Mouse (Mus musculus) intestine, embryonic 16.5 days (tissue): ENCODE measurements around the gene Olfr414. TPM values are rescaled to one million over a fixed set of nuclear protein-coding genes. Genes with fewer than 3 reads are reported as not detected.

Experiments
- ATAC-seq: fragments of 200-750 bp; cut with Nextera tagmentation; 2 replicates; pipeline ENCODE4 v1.8.0; 2017; ENCODE audit warnings: moderate TSS enrichment, moderate library complexity
- H3K27ac ChIP-seq: fragments of 300-500 bp; sonication (generic); 2 replicates; pipeline ENCODE4 v1.5.1; 2014; ENCODE audit warnings: mild to moderate bottlenecking, low read length
- H3K27me3 ChIP-seq: fragments of 300-500 bp; sonication (generic); replicated peaks from 2 replicates; pipeline ENCODE4 v1.6.1; 2014; ENCODE audit warnings: low read length, control low read depth, mixed read lengths; ENCODE audit not compliant: control insufficient read depth, insufficient read depth
- H3K36me3 ChIP-seq: fragments of 300-500 bp; sonication (generic); 2 replicates; pipeline ENCODE4 v1.6.1; 2014; ENCODE audit warnings: low read length, control low read depth; ENCODE audit not compliant: control insufficient read depth, insufficient read depth
- H3K4me1 ChIP-seq: fragments of 300-500 bp; sonication (generic); 2 replicates; pipeline ENCODE4 v1.6.1; 2014; ENCODE audit warnings: low read length, control low read depth, mixed read lengths; ENCODE audit not compliant: control insufficient read depth, insufficient read depth
- H3K4me2 ChIP-seq: fragments of 300-500 bp; sonication (generic); 2 replicates; pipeline ENCODE4 v1.6.1; 2014; ENCODE audit warnings: low read depth, low read length, control low read depth
- H3K4me3 ChIP-seq: fragments of 300-500 bp; sonication (generic); 2 replicates; pipeline ENCODE4 v1.5.1; 2014; ENCODE audit warnings: mild to moderate bottlenecking, low read length
- H3K9ac ChIP-seq: fragments of 300-500 bp; sonication (generic); 2 replicates; pipeline ENCODE4 v1.6.1; 2014; ENCODE audit warnings: low read depth, low read length
- H3K9me3 ChIP-seq: fragments of 300-500 bp; sonication (generic); 2 replicates; pipeline ENCODE4 v1.6.1; 2016; ENCODE audit warnings: low read length, control low read depth; ENCODE audit not compliant: control insufficient read depth
- WGBS: fragments of 180-500 bp; shearing (Covaris S2); extraction: QIAGEN DNeasy Blood & Tissue Kit; methylation state at CpG from one replicate; pipeline ENCODE4 v1.1.7; 2014; 5-methylcytosine and 5-hydroxymethylcytosine counted together
- polyA plus RNA-seq: library from polyadenylated mRNA; unstranded; fragments of >200 nt; fragmentation: Nextera tagmentation; extraction: Ambion mirVana; gene quantifications from 2 replicates; pipeline ENCODE4 v1.2.1, GENCODE M21; 2015

The Olfr414 gene
- polyA plus RNA-seq, 1 experiment from 2014 or later, result not detected

DNA sequence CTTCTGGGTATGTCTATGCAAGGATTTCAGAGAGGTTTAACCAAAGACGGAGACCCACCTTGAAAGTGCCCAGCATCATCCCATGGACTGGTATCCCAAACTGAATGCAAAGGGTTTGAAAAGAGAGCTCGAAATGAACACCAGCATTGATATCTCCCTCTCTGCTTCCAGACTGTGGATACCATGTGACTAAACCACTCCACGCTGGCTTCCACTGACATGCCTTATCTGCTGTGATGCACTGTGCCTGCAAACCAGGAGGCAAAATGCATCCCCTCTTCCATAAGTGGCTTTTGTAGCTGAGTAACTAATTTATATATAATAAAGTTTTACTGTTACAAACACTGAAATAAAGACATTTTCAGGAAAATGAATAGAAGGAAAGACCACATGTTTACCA, 41.5 kb downstream of the Olfr414 start:
- Histone ChIP-seq H3K27ac (no peak overlapping the region), H3K4me3 (no peak overlapping the region), H3K9me3 (no peaks in the 10 kb centered on the region), H3K4me2 (no peak overlapping the region), H3K9ac (no peak overlapping the region), H3K27me3 (no peaks in the 10 kb centered on the region), H3K36me3 (no peaks in the 10 kb centered on the region), H3K4me1 (no peaks in the 10 kb centered on the region)
- no peak for ATAC-seq
- WGBS, result 82% methylated on average over 3 of the region's 3 CpGs

DNA sequence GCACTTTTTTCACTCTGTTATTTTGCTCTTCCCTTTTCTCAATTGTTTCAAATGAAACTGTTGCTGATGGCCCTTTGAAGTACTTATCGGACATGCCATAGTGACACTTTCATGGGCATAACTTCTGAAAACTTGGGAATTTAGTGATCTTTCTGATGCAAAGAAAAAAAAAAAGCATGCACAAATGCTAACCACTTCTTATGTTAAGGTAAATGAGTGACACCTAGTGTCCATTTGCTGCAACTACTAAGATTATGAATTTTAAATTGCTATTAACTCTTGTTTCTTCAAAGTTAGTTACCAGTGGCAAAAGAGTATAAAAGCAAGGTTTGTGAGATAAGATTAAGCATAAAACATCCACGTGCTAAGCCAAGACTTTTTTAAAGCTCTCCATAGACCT, 42.4 kb downstream of the Olfr414 start:
- H3K27me3 ChIP-seq, result no peaks in the 10 kb centered on the region
- no peaks in the 10 kb centered on the region for H3K4me1 ChIP-seq
- no peak overlapping the region for H3K27ac ChIP-seq
- ATAC-seq, result no peak
- no peaks in the 10 kb centered on the region for H3K36me3 ChIP-seq
- 28% methylated on average over 2 of the region's 2 CpGs for WGBS
- H3K9ac ChIP-seq, result no peak overlapping the region
- no peaks in the 10 kb centered on the region for H3K9me3 ChIP-seq
- H3K4me3 ChIP-seq, result no peak overlapping the region
- H3K4me2 ChIP-seq, result no peak overlapping the region

DNA sequence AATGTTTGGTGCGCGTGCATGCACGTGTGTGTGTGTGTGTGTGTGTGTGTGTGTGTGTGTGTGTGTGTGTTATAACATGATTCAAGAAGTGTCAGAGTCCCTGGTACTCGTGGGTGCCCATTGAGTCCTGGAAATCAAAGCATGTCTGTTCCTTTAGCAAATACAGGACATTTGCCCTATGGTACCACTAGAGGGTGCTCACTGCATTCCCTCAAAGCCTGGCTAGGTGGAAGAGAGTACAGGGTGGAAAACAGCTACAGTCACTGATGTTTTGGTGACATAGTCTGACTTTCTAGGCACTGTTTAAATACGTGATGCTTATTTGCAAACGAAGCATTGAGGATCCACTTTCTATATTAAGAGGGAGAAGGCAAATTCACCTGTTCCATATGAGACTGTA, 45.9 kb downstream of the Olfr414 start:
- ATAC-seq, result 0 out of 2 replicates have a peak, but pooled peaks have one; percentile 59
- Histone ChIP-seq H3K27ac (no peak overlapping the region), H3K27me3 (no peaks in the 10 kb centered on the region), H3K9me3 (no peaks in the 10 kb centered on the region), H3K9ac (no peak overlapping the region), H3K4me2 (no peak overlapping the region), H3K4me1 (no peaks in the 10 kb centered on the region), H3K36me3 (no peaks in the 10 kb centered on the region), H3K4me3 (no peak overlapping the region)
- WGBS, result 6% methylated on average over 6 of the region's 6 CpGs

- Histone ChIP-seq H3K36me3 (no peaks in the 10 kb centered on the region), H3K9me3 (no peaks in the 10 kb centered on the region), H3K27me3 (no peaks in the 10 kb centered on the region), H3K9ac (no peak overlapping the region), H3K4me1 (no peaks in the 10 kb centered on the region), H3K4me2 (no peak overlapping the region), H3K4me3 (no peak overlapping the region), H3K27ac (no peak overlapping the region)
- ATAC-seq, result no peak
- 89% methylated on average over 6 of the region's 6 CpGs for WGBS
Measured at GRCm38 (mm10) chr1:174482567-174482966, 58.7 kb downstream of the Olfr414 start.

Other genes with a start within 250 kb of the Olfr414 start
- gene Olfr419, start 172.0 kb upstream of the Olfr414 start, polyA plus RNA-seq, result not detected in 2 replicates
- 17.3 and 26.7 TPM in 2 replicates for gene Mptx1, start 93.5 kb upstream of the Olfr414 start, polyA plus RNA-seq
- gene Olfr417, start 58.9 kb upstream of the Olfr414 start, polyA plus RNA-seq, result not detected in 2 replicates
- gene Olfr248, start 33.0 kb upstream of the Olfr414 start, polyA plus RNA-seq, result not detected in 2 replicates
- gene Olfr220, start 18.0 kb downstream of the Olfr414 start, polyA plus RNA-seq, result not detected in 2 replicates
- gene Fmn2, start 77.8 kb downstream of the Olfr414 start, polyA plus RNA-seq, result 0.62 and 0.73 TPM in 2 replicates